Mouse (Mus musculus): Measurements from ENCODE around the gene Jam2. TPM values are rescaled to one million over a fixed set of nuclear protein-coding genes. Genes with fewer than 3 reads are reported as not detected.
A peak's percentile ranks its signal among the peaks of the same experiment; 100 is the strongest.

Gene Jam2
- polyA plus RNA-seq, 1 experiment from 2014 or later: 43.1 TPM

- Histone ChIP-seq H3K4me1 (peaks cover 15% of the 10 kb centered on the region), H3K36me3 (replicated peaks) (no peaks in the 10 kb centered on the region), H3K4me2 (peak overlapping the region; percentile 74), H3K27me3 (no peaks in the 10 kb centered on the region), H3K9ac (no peak overlapping the region; the same call in 1 of the 2 replicates), H3K4me3 (replicated peaks) (peak overlapping the region; percentile 72), H3K9me3 (no peaks in the 10 kb centered on the region), H3K27ac (peak overlapping the region; percentile 97)
- ATAC-seq (ENCODE audit: low FRiP score): peak; percentile 70
- WGBS: 8% methylated on average over 8 of the region's 8 CpGs
Observed at GRCm38 (mm10) chr16:84772496-84773267, 1.2 kb upstream of the Jam2 start.

GRCm38 (mm10) chr16:84773268-84773861 is 558 bp upstream of the Jam2 start:
- peak; percentile 48 for ATAC-seq (ENCODE audit: low FRiP score)
- Histone ChIP-seq H3K36me3 (replicated peaks) (peaks cover 5% of the 10 kb centered on the region), H3K4me2 (peak overlapping the region; percentile 74), H3K4me3 (replicated peaks) (peak overlapping the region; percentile 72), H3K9me3 (no peaks in the 10 kb centered on the region), H3K4me1 (peaks cover 15% of the 10 kb centered on the region), H3K27me3 (no peaks in the 10 kb centered on the region), H3K27ac (peak overlapping the region; percentile 97), H3K9ac (peak overlapping the region; percentile 84)
- under 1% methylated on average over 15 of the region's 15 CpGs for WGBS

- H3K9me3 ChIP-seq: no peaks in the 10 kb centered on the region
- H3K4me2 ChIP-seq: peak overlapping the region; percentile 74
- peak; percentile 37 for ATAC-seq (ENCODE audit: low FRiP score)
- peaks cover 15% of the 10 kb centered on the region for H3K4me1 ChIP-seq
- peak overlapping the region; percentile 72 for H3K4me3 ChIP-seq (replicated peaks)
- no peaks in the 10 kb centered on the region for H3K27me3 ChIP-seq
- peaks cover 19% of the 10 kb centered on the region for H3K36me3 ChIP-seq (replicated peaks)
- H3K9ac ChIP-seq: peak overlapping the region; percentile 84
- peak overlapping the region; percentile 97 for H3K27ac ChIP-seq
- 0% methylated on average over 23 of the region's 23 CpGs for WGBS
Observed at GRCm38 (mm10) chr16:84774761-84775231, 873 bp downstream of the Jam2 start.

GRCm38 (mm10) chr16:84775356-84775755 is 1.4 kb downstream of the Jam2 start:
- peaks cover 22% of the 10 kb centered on the region for H3K36me3 ChIP-seq (replicated peaks)
- no peak for ATAC-seq (ENCODE audit: low FRiP score)
- no peaks in the 10 kb centered on the region for H3K9me3 ChIP-seq
- no peaks in the 10 kb centered on the region for H3K27me3 ChIP-seq
- H3K4me2 ChIP-seq: peak overlapping the region; percentile 74
- H3K4me1 ChIP-seq: peaks cover 15% of the 10 kb centered on the region
- WGBS: 20% methylated on average over 11 of the region's 11 CpGs
- H3K9ac ChIP-seq: peak overlapping the region; percentile 84
- no peak overlapping the region; the same call in 1 of the 2 replicates for H3K27ac ChIP-seq
- H3K4me3 ChIP-seq (replicated peaks): peak overlapping the region; percentile 72

GRCm38 (mm10) chr16:84776089-84776784 is 2.3 kb downstream of the Jam2 start:
- H3K27ac ChIP-seq: no peak overlapping the region
- no peak for ATAC-seq (ENCODE audit: low FRiP score)
- peak overlapping the region; percentile 84; the same call in 1 of the 2 replicates for H3K9ac ChIP-seq
- no peaks in the 10 kb centered on the region for H3K9me3 ChIP-seq
- H3K27me3 ChIP-seq: no peaks in the 10 kb centered on the region
- H3K36me3 ChIP-seq (replicated peaks): peaks cover 22% of the 10 kb centered on the region
- H3K4me3 ChIP-seq (replicated peaks): peak overlapping the region; percentile 72
- H3K4me1 ChIP-seq: peaks cover 15% of the 10 kb centered on the region
- WGBS: 57% methylated on average over 7 of the region's 7 CpGs
- peak overlapping the region; percentile 74 for H3K4me2 ChIP-seq

GRCm38 (mm10) chr16:84778431-84778830 is 4.5 kb downstream of the Jam2 start:
- ATAC-seq (ENCODE audit: low FRiP score): no peak
- WGBS: 86% methylated on average over 6 of the region's 6 CpGs
- H3K27ac ChIP-seq: no peak overlapping the region
- H3K9me3 ChIP-seq: no peaks in the 10 kb centered on the region
- H3K4me1 ChIP-seq: peaks cover 11% of the 10 kb centered on the region
- H3K4me2 ChIP-seq: no peak overlapping the region
- H3K4me3 ChIP-seq (replicated peaks): no peak overlapping the region
- no peak overlapping the region for H3K9ac ChIP-seq
- H3K36me3 ChIP-seq (replicated peaks): peaks cover 22% of the 10 kb centered on the region
- no peaks in the 10 kb centered on the region for H3K27me3 ChIP-seq

GRCm38 (mm10) chr16:84778861-84779630 is 5.1 kb downstream of the Jam2 start:
- WGBS: 82% methylated on average over 6 of the region's 6 CpGs
- Histone ChIP-seq H3K4me3 (replicated peaks) (no peak overlapping the region), H3K9ac (no peak overlapping the region), H3K27ac (no peak overlapping the region), H3K36me3 (replicated peaks) (peaks cover 22% of the 10 kb centered on the region), H3K27me3 (no peaks in the 10 kb centered on the region), H3K4me1 (peaks cover 11% of the 10 kb centered on the region), H3K4me2 (no peak overlapping the region), H3K9me3 (no peaks in the 10 kb centered on the region)
- ATAC-seq (ENCODE audit: low FRiP score): no peak

- Histone ChIP-seq H3K36me3 (replicated peaks) (peaks cover 22% of the 10 kb centered on the region), H3K27me3 (no peaks in the 10 kb centered on the region), H3K4me2 (no peak overlapping the region), H3K9ac (no peak overlapping the region), H3K27ac (no peak overlapping the region), H3K9me3 (no peaks in the 10 kb centered on the region), H3K4me1 (peaks cover 11% of the 10 kb centered on the region), H3K4me3 (replicated peaks) (no peak overlapping the region)
- no peak for ATAC-seq (ENCODE audit: low FRiP score)
- WGBS: 89% methylated on average over 5 of the region's 5 CpGs
Observed at GRCm38 (mm10) chr16:84779718-84780117, 5.8 kb downstream of the Jam2 start.

- Histone ChIP-seq H3K27me3 (no peaks in the 10 kb centered on the region), H3K4me1 (peaks cover 4% of the 10 kb centered on the region; the same call in 1 of the 2 replicates), H3K36me3 (replicated peaks) (peaks cover 25% of the 10 kb centered on the region), H3K9ac (no peak overlapping the region), H3K4me3 (replicated peaks) (no peak overlapping the region), H3K9me3 (no peaks in the 10 kb centered on the region), H3K27ac (no peak overlapping the region), H3K4me2 (no peak overlapping the region)
- WGBS: 55% methylated on average over 2 of the region's 2 CpGs
- ATAC-seq (ENCODE audit: low FRiP score): no peak
Observed at GRCm38 (mm10) chr16:84783279-84783678, 9.4 kb downstream of the Jam2 start.

GRCm38 (mm10) chr16:84784966-84785365 is 11.0 kb downstream of the Jam2 start:
- no peak for ATAC-seq (ENCODE audit: low FRiP score)
- Histone ChIP-seq H3K36me3 (replicated peaks) (peaks cover 8% of the 10 kb centered on the region), H3K9ac (no peak overlapping the region), H3K4me2 (no peak overlapping the region), H3K27ac (no peak overlapping the region), H3K9me3 (no peaks in the 10 kb centered on the region), H3K4me1 (peaks cover 4% of the 10 kb centered on the region; the same call in 1 of the 2 replicates), H3K27me3 (no peaks in the 10 kb centered on the region), H3K4me3 (replicated peaks) (no peak overlapping the region)
- WGBS: 9% methylated on average over 7 of the region's 7 CpGs

GRCm38 (mm10) chr16:84790595-84791165 is 16.8 kb downstream of the Jam2 start:
- no peaks in the 10 kb centered on the region for H3K27me3 ChIP-seq
- H3K4me1 ChIP-seq: no peaks in the 10 kb centered on the region
- H3K9ac ChIP-seq: no peak overlapping the region
- whole genome bisulfite sequencing: 95% methylated on average over 2 of the region's 2 CpGs
- ATAC-seq (ENCODE audit: low FRiP score): no peak
- no peaks in the 10 kb centered on the region for H3K9me3 ChIP-seq
- H3K27ac ChIP-seq: no peak overlapping the region
- H3K4me2 ChIP-seq: no peak overlapping the region
- H3K4me3 ChIP-seq (replicated peaks): no peak overlapping the region
- H3K36me3 ChIP-seq (replicated peaks): peaks cover 10% of the 10 kb centered on the region

All from forebrain, embryonic 12.5 days (tissue).